Mouse (Mus musculus): ENCODE measurements around the gene Ngdn. TPM values are rescaled to one million over a fixed set of nuclear protein-coding genes. Genes with fewer than 3 reads are reported as not detected.
"Not testable (repeated sequence)": the region's sequence is repeated elsewhere in the genome, so short reads cannot be mapped to it uniquely, and the experiment has no call there.

Gene Ngdn
- polyA plus RNA-seq, 1 experiment from 2014 or later, result 56.2 TPM

- Histone ChIP-seq H3K27ac (peak overlapping the region; percentile 6; the same call in 1 of the 2 replicates), H3K4me1 (replicated peaks) (peaks cover 71% of the 10 kb centered on the region)
- H3K9me3 ChIP-seq (replicated peaks); H3K4me2 ChIP-seq; H3K36me3 ChIP-seq; H3K9ac ChIP-seq; H3K4me3 ChIP-seq; ATAC-seq (replicated peaks; ENCODE audit: insufficient number of reproducible peaks, insufficient read depth, low FRiP score, low read depth); H3K27me3 ChIP-seq: not testable (repeated sequence)
- 77% methylated on average over 5 of the region's 5 CpGs for WGBS
These were observed 15.4 kb upstream of the Ngdn start for GRCm38 (mm10) chr14:54999868-55000267.

GRCm38 (mm10) chr14:55000814-55001213, 14.4 kb upstream of the Ngdn start:
- no peak for ATAC-seq (replicated peaks; ENCODE audit: insufficient number of reproducible peaks, insufficient read depth, low FRiP score, low read depth)
- Histone ChIP-seq H3K4me1 (replicated peaks) (peaks cover 67% of the 10 kb centered on the region), H3K4me3 (no peak overlapping the region), H3K27me3 (no peaks in the 10 kb centered on the region), H3K9ac (no peak overlapping the region), H3K36me3 (no peaks in the 10 kb centered on the region), H3K27ac (peak overlapping the region; percentile 6; the same call in 1 of the 2 replicates), H3K9me3 (replicated peaks) (no peaks in the 10 kb centered on the region), H3K4me2 (no peak overlapping the region)
- WGBS, result 78% methylated on average over 6 of the region's 6 CpGs

GRCm38 (mm10) chr14:55001446-55001845, 13.8 kb upstream of the Ngdn start:
- H3K36me3 ChIP-seq, result no peaks in the 10 kb centered on the region
- H3K4me3 ChIP-seq, result no peak overlapping the region
- H3K27ac ChIP-seq, result peak overlapping the region; percentile 53
- H3K4me1 ChIP-seq (replicated peaks), result peaks cover 66% of the 10 kb centered on the region
- no peak overlapping the region for H3K9ac ChIP-seq
- WGBS, result 97% methylated on average over 2 of the region's 2 CpGs
- H3K9me3 ChIP-seq (replicated peaks), result no peaks in the 10 kb centered on the region
- H3K4me2 ChIP-seq, result no peak overlapping the region
- H3K27me3 ChIP-seq, result no peaks in the 10 kb centered on the region
- ATAC-seq (replicated peaks; ENCODE audit: insufficient number of reproducible peaks, insufficient read depth, low FRiP score, low read depth), result no peak

GRCm38 (mm10) chr14:55001938-55002686, 13.1 kb upstream of the Ngdn start:
- 29% methylated on average over 12 of the region's 12 CpGs for WGBS
- H3K4me2 ChIP-seq, result peak overlapping the region; percentile 29
- H3K4me1 ChIP-seq (replicated peaks), result peaks cover 69% of the 10 kb centered on the region
- no peak for ATAC-seq (replicated peaks; ENCODE audit: insufficient number of reproducible peaks, insufficient read depth, low FRiP score, low read depth)
- H3K4me3 ChIP-seq, result no peak overlapping the region
- no peaks in the 10 kb centered on the region for H3K36me3 ChIP-seq
- H3K9ac ChIP-seq, result 0 out of 2 replicates have a peak overlapping the region, but pooled peaks have one; percentile 0
- H3K9me3 ChIP-seq (replicated peaks), result no peaks in the 10 kb centered on the region
- H3K27me3 ChIP-seq, result no peaks in the 10 kb centered on the region
- peak overlapping the region; percentile 99 for H3K27ac ChIP-seq

- H3K4me1 ChIP-seq (replicated peaks), result peaks cover 68% of the 10 kb centered on the region
- no peak overlapping the region for H3K4me3 ChIP-seq
- peak overlapping the region; percentile 99 for H3K27ac ChIP-seq
These were observed 12.6 kb upstream of the Ngdn start for GRCm38 (mm10) chr14:55002687-55003120.

GRCm38 (mm10) chr14:55003878-55004855, 11.1 kb upstream of the Ngdn start:
- Histone ChIP-seq H3K27me3 (no peaks in the 10 kb centered on the region), H3K9ac (peak overlapping the region; percentile 54), H3K36me3 (no peaks in the 10 kb centered on the region), H3K27ac (peak overlapping the region; percentile 99), H3K4me2 (peak overlapping the region; percentile 57), H3K9me3 (replicated peaks) (no peaks in the 10 kb centered on the region), H3K4me1 (replicated peaks) (peaks cover 62% of the 10 kb centered on the region), H3K4me3 (peak overlapping the region; percentile 28)
- 33% methylated on average over 18 of the region's 18 CpGs for WGBS
- ATAC-seq (replicated peaks; ENCODE audit: insufficient number of reproducible peaks, insufficient read depth, low FRiP score, low read depth), result peak; percentile 86

More at GRCm38 (mm10) chr14:55002687-55003120, 12.6 kb upstream of the Ngdn start:
- H3K9me3 ChIP-seq (replicated peaks), result no peaks in the 10 kb centered on the region
- WGBS, result 23% methylated on average over 7 of the region's 7 CpGs
- no peaks in the 10 kb centered on the region for H3K36me3 ChIP-seq
- no peak for ATAC-seq (replicated peaks; ENCODE audit: insufficient number of reproducible peaks, insufficient read depth, low FRiP score, low read depth)
- H3K4me2 ChIP-seq, result peak overlapping the region; percentile 29
- H3K27me3 ChIP-seq, result no peaks in the 10 kb centered on the region
- H3K9ac ChIP-seq, result 0 out of 2 replicates have a peak overlapping the region, but pooled peaks have one; percentile 0

GRCm38 (mm10) chr14:55005506-55005905, 9.7 kb upstream of the Ngdn start:
- H3K9ac ChIP-seq, result no peak overlapping the region
- ATAC-seq (replicated peaks; ENCODE audit: insufficient number of reproducible peaks, insufficient read depth, low FRiP score, low read depth), result no peak
- WGBS, result 42% methylated on average over 2 of the region's 2 CpGs
- no peak overlapping the region; the same call in 1 of the 2 replicates for H3K4me2 ChIP-seq
- no peak overlapping the region for H3K4me3 ChIP-seq
- H3K27ac ChIP-seq, result peak overlapping the region; percentile 99
- H3K36me3 ChIP-seq, result no peaks in the 10 kb centered on the region
- peaks cover 66% of the 10 kb centered on the region for H3K4me1 ChIP-seq (replicated peaks)
- H3K9me3 ChIP-seq (replicated peaks), result no peaks in the 10 kb centered on the region
- H3K27me3 ChIP-seq, result no peaks in the 10 kb centered on the region

GRCm38 (mm10) chr14:55005967-55006366, 9.3 kb upstream of the Ngdn start:
- H3K4me1 ChIP-seq (replicated peaks), result peaks cover 66% of the 10 kb centered on the region
- no peaks in the 10 kb centered on the region for H3K27me3 ChIP-seq
- 75% methylated on average over 8 of the region's 8 CpGs for WGBS
- H3K36me3 ChIP-seq, result no peaks in the 10 kb centered on the region
- ATAC-seq (replicated peaks; ENCODE audit: insufficient number of reproducible peaks, insufficient read depth, low FRiP score, low read depth), result no peak
- no peak overlapping the region for H3K4me2 ChIP-seq
- no peak overlapping the region for H3K4me3 ChIP-seq
- H3K9ac ChIP-seq, result no peak overlapping the region
- peak overlapping the region; percentile 99 for H3K27ac ChIP-seq
- no peaks in the 10 kb centered on the region for H3K9me3 ChIP-seq (replicated peaks)

- 66% methylated on average over 3 of the region's 3 CpGs for WGBS
- no peak for ATAC-seq (replicated peaks; ENCODE audit: insufficient number of reproducible peaks, insufficient read depth, low FRiP score, low read depth)
- H3K4me2 ChIP-seq, result no peak overlapping the region
- H3K27me3 ChIP-seq, result no peaks in the 10 kb centered on the region
- no peak overlapping the region for H3K9ac ChIP-seq
- H3K27ac ChIP-seq, result peak overlapping the region; percentile 99
- H3K4me3 ChIP-seq, result no peak overlapping the region
- H3K9me3 ChIP-seq (replicated peaks), result no peaks in the 10 kb centered on the region
- H3K4me1 ChIP-seq (replicated peaks), result peaks cover 63% of the 10 kb centered on the region
- H3K36me3 ChIP-seq, result no peaks in the 10 kb centered on the region
These were observed 8.7 kb upstream of the Ngdn start for GRCm38 (mm10) chr14:55006541-55006940.

- 83% methylated on average over 9 of the region's 9 CpGs for WGBS
- no peaks in the 10 kb centered on the region for H3K9me3 ChIP-seq (replicated peaks)
- 0 out of 2 replicates have a peak overlapping the region, but pooled peaks have one; percentile 12 for H3K27ac ChIP-seq
- H3K27me3 ChIP-seq, result no peaks in the 10 kb centered on the region
- H3K4me1 ChIP-seq (replicated peaks), result peaks cover 58% of the 10 kb centered on the region
- H3K36me3 ChIP-seq, result no peaks in the 10 kb centered on the region
- ATAC-seq (replicated peaks; ENCODE audit: insufficient number of reproducible peaks, insufficient read depth, low FRiP score, low read depth), result no peak
- H3K4me2 ChIP-seq, result no peak overlapping the region
- no peak overlapping the region for H3K4me3 ChIP-seq
- H3K9ac ChIP-seq, result no peak overlapping the region
These were observed 7.9 kb upstream of the Ngdn start for GRCm38 (mm10) chr14:55007120-55007908.

All from heart, embryonic 15.5 days (tissue).